ENCODE assay signal across 8 mouse cellular contexts in the genomic region with DNA sequence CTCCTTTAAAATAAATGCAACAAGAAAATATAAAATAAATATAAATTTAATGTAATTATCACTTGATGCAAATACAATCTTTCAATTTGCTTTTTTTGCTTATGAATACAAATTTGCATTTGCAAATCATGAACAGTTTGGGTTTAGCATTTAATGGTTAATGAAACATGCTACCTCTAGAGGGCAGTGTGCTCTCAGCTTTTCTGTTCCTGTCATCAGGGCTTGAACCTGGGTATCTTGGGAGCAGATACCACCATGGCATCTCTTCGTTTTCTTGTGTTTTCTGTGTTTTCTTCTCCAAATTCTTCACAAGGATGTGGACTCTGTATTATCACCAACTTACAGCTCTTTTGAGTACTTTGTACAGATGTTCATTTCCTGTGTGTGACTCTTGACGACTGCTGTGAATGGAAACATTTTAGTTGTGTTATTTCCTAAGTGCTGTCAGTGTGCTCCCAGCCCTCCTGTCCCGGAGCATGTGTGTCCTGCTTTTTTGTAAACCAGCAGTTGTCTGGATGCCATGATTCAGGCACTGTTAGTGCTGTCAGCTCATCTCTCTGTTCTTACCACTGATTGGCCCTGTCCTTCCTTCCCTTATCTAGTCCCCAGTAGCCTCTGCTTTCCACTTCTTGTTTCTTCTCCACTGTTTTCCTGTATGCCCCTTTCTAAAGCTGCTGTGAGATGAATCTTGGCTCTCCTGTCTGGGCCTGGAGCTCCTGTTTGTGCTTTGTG.
DNase-seq lines count a peak whose midpoint lies in the region; ATAC-seq and TF ChIP-seq lines count a peak whose summit lies in the region.

No protein-coding gene starts in this region.

- no peak overlapping the region for H3K4me2 ChIP-seq in hindbrain, postnatal 0 days (ENCODE audit: low read depth, low read length)

- no peak overlapping the region for H3K27ac ChIP-seq in hindbrain, postnatal 0 days

- peaks cover 8% of the 10 kb centered on the region for H3K27me3 ChIP-seq in megakaryocyte, embryonic 14.5 days (replicated peaks)
- H3K27me3 ChIP-seq in hindbrain, postnatal 0 days (ENCODE audit: insufficient read depth, low read length), result no peaks in the 10 kb centered on the region

- no peak; the same call in 1 of the 2 replicates for ATAC-seq in megakaryocyte, adult 5-6 weeks (ENCODE audit: poor library complexity, severe bottlenecking)
- no peak for ATAC-seq in hindbrain, postnatal 0 days

- peaks cover 77% of the 10 kb centered on the region for H3K4me1 ChIP-seq in megakaryocyte, embryonic 14.5 days
- no peaks in the 10 kb centered on the region for H3K4me1 ChIP-seq in hindbrain, postnatal 0 days (ENCODE audit: insufficient read depth, low read length)

- peak; percentile 82 for TF ChIP-seq CTCF in hindbrain, postnatal 0 days (IDR thresholded peaks at IDR 0.05; ENCODE audit: low read depth)

- DNase-seq in cerebellum, adult 8-10 months, result peak; percentile 22
- DNase-seq in cerebellum, adult 11 months, result no peak
- DNase-seq in c-Kit-negative CD71-positive TER-119-positive erythroid progenitor cells, embryonic 14.5 days (ENCODE audit: low read depth, low spot score), result peak; percentile 32
- peak; percentile 82 for DNase-seq in hindbrain, postnatal 0 days (ENCODE audit: low spot score)
- DNase-seq in retina, postnatal 1 day, result peak; percentile 77
- no peak for DNase-seq in urinary bladder, adult 2 months (ENCODE audit: low spot score)

- WGBS in hindbrain, postnatal 0 days, result 49% methylated on average over 3 of the region's 3 CpGs

- H3K9me3 ChIP-seq in megakaryocyte, embryonic 14.5 days, result no peaks in the 10 kb centered on the region
- H3K9me3 ChIP-seq in hindbrain, postnatal 0 days (ENCODE audit: low read length), result no peaks in the 10 kb centered on the region

- no peak overlapping the region for H3K9ac ChIP-seq in hindbrain, postnatal 0 days (replicated peaks; ENCODE audit: low read length)

- no peaks in the 10 kb centered on the region for H3K36me3 ChIP-seq in megakaryocyte, embryonic 14.5 days (replicated peaks; ENCODE audit: low read length)
- H3K36me3 ChIP-seq in hindbrain, postnatal 0 days (ENCODE audit: insufficient read depth, low read length), result no peaks in the 10 kb centered on the region

- H3K4me3 ChIP-seq in megakaryocyte, embryonic 14.5 days (replicated peaks), result peak overlapping the region; percentile 33
- H3K4me3 ChIP-seq in hindbrain, postnatal 0 days (ENCODE audit: low read length), result no peak overlapping the region

Comparison
In these comparisons a context has a peak if more than half of its experiments do, and no peak if none do; other contexts are left out.
1. DNase-seq: peak in cerebellum, adult 8-10 months (single experiment), c-Kit-negative CD71-positive TER-119-positive erythroid progenitor cells, embryonic 14.5 days (single experiment), hindbrain, postnatal 0 days (single experiment) and retina, postnatal 1 day (single experiment); none in cerebellum, adult 11 months (single experiment) and urinary bladder, adult 2 months (single experiment).